Mouse (Mus musculus): ENCODE data around the gene Hist1h2bn.

DNA sequence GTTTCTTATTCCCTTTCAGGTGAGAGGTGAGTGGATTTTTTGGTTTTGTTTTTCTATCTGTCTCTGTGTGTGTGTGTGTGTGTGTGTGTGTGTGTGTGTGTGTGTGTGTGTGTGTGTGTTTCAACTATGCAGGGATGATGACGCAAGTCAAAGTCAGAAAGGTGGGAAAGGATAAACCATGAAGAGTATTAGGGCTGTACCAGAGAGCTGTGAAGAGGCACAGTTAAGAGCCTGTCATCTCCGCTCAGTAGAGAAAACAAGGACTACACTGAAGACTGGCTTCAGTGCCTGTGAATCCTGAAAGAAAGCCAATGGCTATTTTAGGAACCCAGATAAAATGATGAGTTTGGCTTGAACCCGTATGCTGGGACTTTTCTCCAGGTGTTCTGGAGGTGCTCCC, 2.1 kb upstream of the Hist1h2bn start:
- TF ChIP-seq USF1 (IDR thresholded peaks at IDR 0.05; ENCODE audit: low read depth) (no peak), POLR2A (IDR thresholded peaks at IDR 0.05; ENCODE audit: insufficient read length, low read depth) (no peak), MAX (IDR thresholded peaks at IDR 0.05; ENCODE audit: low read depth) (no peak), TCF12 (IDR thresholded peaks at IDR 0.05; ENCODE audit: insufficient read depth, poor library complexity, severe bottlenecking) (no peak), POLR2AphosphoS2 (IDR thresholded peaks at IDR 0.05; ENCODE audit: insufficient read length, low read depth) (no peak), REST (IDR thresholded peaks at IDR 0.05; ENCODE audit: insufficient read depth, insufficient read length) (no peak), MYOD1 (IDR thresholded peaks at IDR 0.05; ENCODE audit: control insufficient read depth in 1 of 3, insufficient read length in 2 of 3, low read depth in 2 of 3) (no peak)
